ENCODE assay signal across 8 mouse cellular contexts in the genomic region with DNA sequence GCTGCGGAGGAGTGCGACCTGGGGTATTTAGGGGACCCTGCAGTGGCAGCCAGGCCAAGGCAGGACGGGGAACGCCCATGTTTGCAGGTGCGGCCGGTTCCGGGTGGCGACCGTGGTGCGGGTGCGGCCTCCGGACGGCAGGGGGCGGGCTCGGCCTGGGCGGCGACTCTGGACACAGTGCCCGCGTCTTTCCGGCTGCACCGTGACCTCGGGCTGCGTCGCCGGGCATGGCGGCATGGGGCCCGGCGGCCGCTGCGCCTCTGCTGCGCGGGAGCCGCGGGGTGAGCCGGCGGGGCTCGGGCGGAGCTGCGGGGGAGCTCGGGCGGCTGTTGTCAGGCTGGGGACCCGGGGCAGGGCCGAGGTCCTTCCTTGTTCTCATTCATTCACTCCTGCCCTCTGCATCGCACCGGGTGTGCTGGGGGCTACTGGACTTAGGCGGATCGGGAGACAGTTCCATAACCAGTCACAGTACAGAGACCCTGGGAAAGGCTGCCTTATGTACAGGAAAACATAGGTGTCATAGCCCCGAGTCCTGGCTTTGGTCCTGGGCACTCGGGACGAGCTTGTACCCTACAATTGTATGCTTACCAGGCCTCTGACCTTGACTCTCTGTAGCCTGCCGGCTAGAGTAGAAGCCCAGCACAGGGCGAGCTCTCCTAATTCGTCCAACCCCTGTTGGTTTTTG. TPM values are rescaled to one million over a fixed set of nuclear protein-coding genes. Genes with fewer than 3 reads are reported as not detected.
DNase-seq lines count a peak whose midpoint lies in the region; ATAC-seq and TF ChIP-seq lines count a peak whose summit lies in the region.

No protein-coding gene starts in this region.

- under 1% methylated on average over 42 of the region's 53 CpGs for WGBS in hindbrain, embryonic 11.5 days
- WGBS in lung, postnatal 0 days: under 1% methylated on average over 40 of the region's 53 CpGs

- peak; percentile 89 for DNase-seq in NIH3T3 (ENCODE audit: low read depth)
- peak; percentile 91 for DNase-seq in cerebellum, adult 9-11 months
- DNase-seq in frontal cortex, adult 2 months (ENCODE audit: extremely low spot score in 1 of 2, low spot score in 1 of 2): peak; percentile 55 to 92
- DNase-seq in hindbrain, embryonic 11.5 days (ENCODE audit: low spot score): peak; percentile 91
- DNase-seq in layer of hippocampus, postnatal 10 days (ENCODE audit: low spot score in 2 of 2): peak; percentile 88 to 92
- DNase-seq in lung, postnatal 0 days (ENCODE audit: low spot score): peak; percentile 85
- DNase-seq in ovary, postnatal 10 days (ENCODE audit: low spot score): peak; percentile 87
- DNase-seq in thymus, postnatal 10 days (ENCODE audit: low spot score in 2 of 2): peak; percentile 86 to 97

- H3K27me3 ChIP-seq in hindbrain, embryonic 11.5 days (ENCODE audit: control insufficient read depth, insufficient read depth, low read length): no peaks in the 10 kb centered on the region
- H3K27me3 ChIP-seq in lung, postnatal 0 days (replicated peaks; ENCODE audit: insufficient read depth, low read length): no peaks in the 10 kb centered on the region

- peak overlapping the region; percentile 85 for H3K4me3 ChIP-seq in hindbrain, embryonic 11.5 days (ENCODE audit: low read depth, low read length)
- peak overlapping the region; percentile 72 for H3K4me3 ChIP-seq in lung, postnatal 0 days (ENCODE audit: low read depth, low read length)

- no peaks in the 10 kb centered on the region; the same call in 1 of the 2 replicates for H3K4me1 ChIP-seq in hindbrain, embryonic 11.5 days (replicated peaks; ENCODE audit: control insufficient read depth, insufficient read depth, low read length)
- peaks cover 14% of the 10 kb centered on the region for H3K4me1 ChIP-seq in lung, postnatal 0 days (ENCODE audit: insufficient read depth, low read depth, low read length)

- H3K36me3 ChIP-seq in hindbrain, embryonic 11.5 days (ENCODE audit: control insufficient read depth, insufficient read depth, low read length): no peaks in the 10 kb centered on the region
- peaks cover 6% of the 10 kb centered on the region; the same call in 1 of the 2 replicates for H3K36me3 ChIP-seq in lung, postnatal 0 days (ENCODE audit: insufficient read depth, low read length)

- peak overlapping the region; percentile 72 for H3K4me2 ChIP-seq in hindbrain, embryonic 11.5 days (replicated peaks; ENCODE audit: low read depth, low read length)
- peak overlapping the region; percentile 86 for H3K4me2 ChIP-seq in lung, postnatal 0 days (replicated peaks; ENCODE audit: low read depth, low read length)

- no peaks in the 10 kb centered on the region for H3K9me3 ChIP-seq in hindbrain, embryonic 11.5 days (ENCODE audit: control insufficient read depth, low read length)
- H3K9me3 ChIP-seq in lung, postnatal 0 days (ENCODE audit: low read length): no peaks in the 10 kb centered on the region

- TF ChIP-seq EP300 in lung, postnatal 0 days (IDR thresholded peaks at IDR 0.05): no peak

- peak overlapping the region; percentile 54; the same call in 1 of the 2 replicates for H3K27ac ChIP-seq in hindbrain, embryonic 11.5 days (ENCODE audit: low read depth, low read length)
- H3K27ac ChIP-seq in lung, postnatal 0 days (ENCODE audit: low read length): no peak overlapping the region

- peak; percentile 84 for TF ChIP-seq CTCF in lung, postnatal 0 days (IDR thresholded peaks at IDR 0.05)

- peak; percentile 96 for ATAC-seq in hindbrain, embryonic 11.5 days (ENCODE audit: low FRiP score)
- peak; percentile 96 for ATAC-seq in lung, postnatal 0 days

- H3K9ac ChIP-seq in hindbrain, embryonic 11.5 days (ENCODE audit: low read depth, low read length): peak overlapping the region; percentile 90
- peak overlapping the region; percentile 90 for H3K9ac ChIP-seq in lung, postnatal 0 days (replicated peaks; ENCODE audit: low read depth)

RNA-seq across cellular contexts. Expression of a gene that starts 0.5 kb away (rescaled TPM):
- 41.8 and 73.9 TPM in 2 replicates for polyA plus RNA-seq in frontal cortex, adult 2 months (2012; rRNA removed)
- polyA plus RNA-seq in hindbrain, embryonic 11.5 days (2014; fragmentation: Nextera tagmentation; extraction: Ambion mirVana): 110 and 117 TPM in 2 replicates
- total RNA-seq in layer of hippocampus, postnatal 10 days (2021): 10 to 100 TPM; 35.5 to 36.3 TPM
- 101 and 120 TPM in 2 replicates for polyA plus RNA-seq in lung, postnatal 0 days (2015; fragmentation: Nextera tagmentation; extraction: Ambion mirVana)

RNA-seq across cellular contexts. Expression of a gene that starts 23.6 kb away (rescaled TPM):
- 16.3 and 19.2 TPM in 2 replicates for polyA plus RNA-seq in frontal cortex, adult 2 months (2012; rRNA removed)
- polyA plus RNA-seq in hindbrain, embryonic 11.5 days (2014; fragmentation: Nextera tagmentation; extraction: Ambion mirVana): 60.9 and 65.6 TPM in 2 replicates
- total RNA-seq in layer of hippocampus, postnatal 10 days (2021): 10 to 100 TPM; 24.2 to 25.0 TPM
- polyA plus RNA-seq in lung, postnatal 0 days (2015; fragmentation: Nextera tagmentation; extraction: Ambion mirVana): 41.3 and 47.6 TPM in 2 replicates

RNA-seq across cellular contexts. Expression of a gene that starts 23.7 kb away (rescaled TPM):
- polyA plus RNA-seq in frontal cortex, adult 2 months (2012; rRNA removed): 6.3 and 6.9 TPM in 2 replicates
- 41.8 and 46.9 TPM in 2 replicates for polyA plus RNA-seq in hindbrain, embryonic 11.5 days (2014; fragmentation: Nextera tagmentation; extraction: Ambion mirVana)
- total RNA-seq in layer of hippocampus, postnatal 10 days (2021): 10 to 100 TPM; 10.3 to 11.3 TPM
- polyA plus RNA-seq in lung, postnatal 0 days (2015; fragmentation: Nextera tagmentation; extraction: Ambion mirVana): 6.3 and 7.8 TPM in 2 replicates
